In the genomic region with DNA sequence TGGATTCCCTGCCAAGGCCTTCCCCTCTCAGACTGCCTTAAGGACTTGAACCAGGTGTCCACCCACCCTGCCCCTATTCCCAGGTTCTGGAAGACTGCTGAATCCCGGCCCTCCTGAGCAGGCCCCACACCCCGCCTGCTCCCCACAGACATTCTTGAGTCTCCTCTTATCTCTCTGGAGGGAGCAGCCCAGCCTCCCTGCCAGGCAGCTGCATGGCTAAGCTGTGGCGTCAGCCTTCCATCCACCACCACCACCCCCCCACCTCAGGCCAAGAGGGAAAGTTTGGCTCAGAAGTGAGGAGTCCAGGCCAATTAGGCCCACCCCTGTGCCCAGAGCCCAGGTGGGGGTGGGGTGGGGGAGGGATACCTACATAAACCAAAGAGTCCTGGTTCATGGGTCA, we compare ENCODE assay signal across 17 mouse cellular contexts. TPM values are rescaled to one million over a fixed set of nuclear protein-coding genes. Genes with fewer than 3 reads are reported as not detected.
DNase-seq lines count a peak whose midpoint lies in the region; ATAC-seq and TF ChIP-seq lines count a peak whose summit lies in the region.
"Had no signal": no experiment of that assay in that cellular context is flagged by ENCODE, and none has a peak within 500 bp of the region (broad histone marks: within the 10 kb centered on the region; RNA-seq: fewer than 3 reads in every experiment).

No protein-coding gene starts in this region.

- H3K4me3 ChIP-seq in heart, embryonic 14.5 days (ENCODE audit: control insufficient read depth in 1 of 2, insufficient read depth in 1 of 2, low read depth in 1 of 2, low read length in 2 of 2): no peak overlapping the region
- no peak overlapping the region for H3K4me3 ChIP-seq in intestine, embryonic 14.5 days (ENCODE audit: low read depth, low read length)
- H3K4me3 ChIP-seq in liver, postnatal 0 days (ENCODE audit: low read depth, low read length): no peak overlapping the region
- peak overlapping the region; percentile 56 for H3K4me3 ChIP-seq in stomach, embryonic 15.5 days (replicated peaks)
- H3K4me3 ChIP-seq: embryonic facial prominence, embryonic 13.5 days; midbrain, embryonic 13.5 days; neural tube, embryonic 15.5 days had no signal

- TF ChIP-seq CTCF in liver, postnatal 0 days (IDR thresholded peaks at IDR 0.05; ENCODE audit: low read depth): no peak

- no peaks in the 10 kb centered on the region for H3K36me3 ChIP-seq in heart, embryonic 14.5 days (ENCODE audit: control insufficient read depth, insufficient read depth, low read length)
- H3K36me3 ChIP-seq in intestine, embryonic 14.5 days (ENCODE audit: control insufficient read depth, insufficient read depth, low read length): 0 out of 2 replicates have a peak, but pooled peaks cover 3% of the 10 kb centered on the region
- no peaks in the 10 kb centered on the region for H3K36me3 ChIP-seq in liver, postnatal 0 days (replicated peaks; ENCODE audit: insufficient read depth, low read length)
- H3K36me3 ChIP-seq in stomach, embryonic 15.5 days: no peaks in the 10 kb centered on the region
- H3K36me3 ChIP-seq: embryonic facial prominence, embryonic 13.5 days; midbrain, embryonic 13.5 days; neural tube, embryonic 15.5 days had no signal

- peak; percentile 33; the same call in 1 of the 2 replicates for ATAC-seq in heart, embryonic 14.5 days (ENCODE audit: insufficient number of reproducible peaks, insufficient read depth, low FRiP score, low read depth)
- ATAC-seq in intestine, embryonic 14.5 days (replicated peaks; ENCODE audit: low FRiP score, low TSS enrichment, low read depth): 0 out of 2 replicates have a peak, but pooled peaks have one; percentile 15
- ATAC-seq in liver, postnatal 0 days: no peak
- ATAC-seq in stomach, embryonic 15.5 days (ENCODE audit: insufficient read depth, low FRiP score, low read depth): peak; percentile 18; the same call in 1 of the 2 replicates
- ATAC-seq: midbrain, embryonic 13.5 days; Patski had no signal

- TF ChIP-seq EP300 in liver, postnatal 0 days (IDR thresholded peaks at IDR 0.05; ENCODE audit: low read depth): no peak

- peaks cover 0 to 5% of the 10 kb centered on the region in 2 experiments; a peak in 1 of 4 replicates for H3K4me1 ChIP-seq in heart, embryonic 14.5 days (ENCODE audit: control insufficient read depth in 2 of 2, insufficient read depth in 2 of 2, low read length in 2 of 2)
- H3K4me1 ChIP-seq in intestine, embryonic 14.5 days (replicated peaks; ENCODE audit: control insufficient read depth, insufficient read depth, low read length): peaks cover 24% of the 10 kb centered on the region
- peaks cover 25% of the 10 kb centered on the region for H3K4me1 ChIP-seq in liver, postnatal 0 days (ENCODE audit: insufficient read depth)
- H3K4me1 ChIP-seq in stomach, embryonic 15.5 days: peaks cover 33% of the 10 kb centered on the region

- DNase-seq in heart, postnatal 25 days (ENCODE audit: low spot score): no peak
- no peak for DNase-seq in intestine, embryonic 14.5 days (ENCODE audit: low spot score)
- no peak for DNase-seq in liver, postnatal 0 days
- DNase-seq in adrenal gland, postnatal 4 days (ENCODE audit: low spot score in 2 of 2): no peak
- no peak for DNase-seq in adrenal gland, postnatal 10 days
- no peak for DNase-seq in adrenal gland, postnatal 36 days
- DNase-seq: adrenal gland, postnatal 25 days; cerebellum, adult 18-20 months; kidney, adult 11 months; right cerebral cortex, postnatal 25 days; thymus, adult 18-20 months had no signal

- H3K27ac ChIP-seq in heart, embryonic 14.5 days (replicated peaks in 1 of 2; ENCODE audit: control insufficient read depth in 1 of 2, insufficient read depth in 1 of 2, low read depth in 2 of 2, low read length in 2 of 2): peak overlapping the region in 1 of 2 experiments; percentile 61; a peak in 1 of 4 replicates
- peak overlapping the region; percentile 60 for H3K27ac ChIP-seq in intestine, embryonic 14.5 days (ENCODE audit: low read depth)
- H3K27ac ChIP-seq in liver, postnatal 0 days (ENCODE audit: low read depth): no peak overlapping the region
- H3K27ac ChIP-seq in stomach, embryonic 15.5 days: peak overlapping the region; percentile 62
- H3K27ac ChIP-seq: embryonic facial prominence, embryonic 13.5 days; midbrain, embryonic 13.5 days; neural tube, embryonic 15.5 days had no signal

- peaks cover 14% of the 10 kb centered on the region; the same call in 1 of the 2 replicates for H3K27me3 ChIP-seq in heart, embryonic 14.5 days (ENCODE audit: control insufficient read depth, insufficient read depth, low read length)
- no peaks in the 10 kb centered on the region for H3K27me3 ChIP-seq in intestine, embryonic 14.5 days (replicated peaks; ENCODE audit: control insufficient read depth, insufficient read depth, low read length)
- H3K27me3 ChIP-seq in liver, postnatal 0 days (ENCODE audit: insufficient read depth, low read length): no peaks in the 10 kb centered on the region
- no peaks in the 10 kb centered on the region for H3K27me3 ChIP-seq in stomach, embryonic 15.5 days (replicated peaks)

- no peaks in the 10 kb centered on the region for H3K9me3 ChIP-seq in heart, embryonic 14.5 days (ENCODE audit: control insufficient read depth, low read length)
- no peaks in the 10 kb centered on the region for H3K9me3 ChIP-seq in intestine, embryonic 14.5 days (ENCODE audit: control insufficient read depth, low read length)
- no peaks in the 10 kb centered on the region for H3K9me3 ChIP-seq in liver, postnatal 0 days (ENCODE audit: low read length)
- H3K9me3 ChIP-seq in stomach, embryonic 15.5 days: no peaks in the 10 kb centered on the region
- H3K9me3 ChIP-seq: embryonic facial prominence, embryonic 13.5 days; midbrain, embryonic 13.5 days; neural tube, embryonic 15.5 days had no signal

- H3K9ac ChIP-seq in heart, embryonic 14.5 days (ENCODE audit: low read length): no peak overlapping the region
- no peak overlapping the region for H3K9ac ChIP-seq in intestine, embryonic 14.5 days (ENCODE audit: low read length)
- H3K9ac ChIP-seq in liver, postnatal 0 days (replicated peaks): no peak overlapping the region
- H3K9ac ChIP-seq in stomach, embryonic 15.5 days: no peak overlapping the region
- H3K9ac ChIP-seq: embryonic facial prominence, embryonic 13.5 days; midbrain, embryonic 13.5 days; neural tube, embryonic 15.5 days had no signal

- H3K4me2 ChIP-seq in heart, embryonic 14.5 days (ENCODE audit: low read length): peak overlapping the region; percentile 82; the same call in 1 of the 2 replicates
- peak overlapping the region; percentile 66 for H3K4me2 ChIP-seq in intestine, embryonic 14.5 days (ENCODE audit: low read length)
- 0 out of 2 replicates have a peak overlapping the region, but pooled peaks have one; percentile 7 for H3K4me2 ChIP-seq in liver, postnatal 0 days (ENCODE audit: low read depth, low read length)
- H3K4me2 ChIP-seq in stomach, embryonic 15.5 days: peak overlapping the region; percentile 90
- H3K4me2 ChIP-seq: embryonic facial prominence, embryonic 13.5 days; midbrain, embryonic 13.5 days; neural tube, embryonic 15.5 days had no signal

- intact Hi-C loops in heart, postnatal 25 days (cut with DNase I): no loop called here

- WGBS in heart, embryonic 14.5 days: 32% methylated on average over 3 of the region's 3 CpGs
- 27% methylated on average over 3 of the region's 3 CpGs for whole genome bisulfite sequencing in intestine, embryonic 14.5 days
- WGBS in liver, postnatal 0 days (ENCODE audit: insufficient replicate concordance): 43% methylated on average over 3 of the region's 3 CpGs
- WGBS in stomach, embryonic 15.5 days: 26% methylated on average over 3 of the region's 3 CpGs

RNA-seq across cellular contexts. Expression of gene Myrf, which starts 2.1 kb away (rescaled TPM):
- 7.8 and 10.8 TPM in 2 replicates for polyA plus RNA-seq in heart, embryonic 14.5 days (2014; fragmentation: Nextera tagmentation; extraction: Ambion mirVana)
- total RNA-seq in heart, postnatal 25 days (2021): 1 to 10 TPM; 4.5 to 6.8 TPM
- polyA plus RNA-seq in intestine, embryonic 14.5 days (2014; fragmentation: Nextera tagmentation; extraction: Ambion mirVana): 26.0 and 26.3 TPM in 2 replicates
- 2.1 and 2.5 TPM in 2 replicates for polyA plus RNA-seq in liver, postnatal 0 days (2015; fragmentation: Nextera tagmentation; extraction: Ambion mirVana)
- polyA plus RNA-seq in stomach, embryonic 15.5 days (2015; fragmentation: Nextera tagmentation; extraction: Ambion mirVana): 17.5 and 17.8 TPM in 2 replicates
- 1 to 10 TPM; 6.2 to 9.1 TPM for total RNA-seq in adrenal gland, postnatal 4 days (2021)
- total RNA-seq in adrenal gland, postnatal 10 days (2021): 1 to 10 TPM; 4.9 to 6.4 TPM
- 1 to 10 TPM; 1.4 to 1.7 TPM for total RNA-seq in adrenal gland, postnatal 36 days (2021)

RNA-seq across cellular contexts. Expression of gene Fen1, which starts 34.5 kb away (rescaled TPM):
- 36.7 and 37.6 TPM in 2 replicates for polyA plus RNA-seq in heart, embryonic 14.5 days (2014; fragmentation: Nextera tagmentation; extraction: Ambion mirVana)
- 1 to 10 TPM; 4.5 to 4.7 TPM for total RNA-seq in heart, postnatal 25 days (2021)
- 93.8 and 95.6 TPM in 2 replicates for polyA plus RNA-seq in intestine, embryonic 14.5 days (2014; fragmentation: Nextera tagmentation; extraction: Ambion mirVana)
- polyA plus RNA-seq in liver, postnatal 0 days (2015; fragmentation: Nextera tagmentation; extraction: Ambion mirVana): 59.4 and 67.0 TPM in 2 replicates
- polyA plus RNA-seq in stomach, embryonic 15.5 days (2015; fragmentation: Nextera tagmentation; extraction: Ambion mirVana): 86.3 and 92.0 TPM in 2 replicates
- 10 to 100 TPM; 32.9 to 35.8 TPM for total RNA-seq in adrenal gland, postnatal 4 days (2021)
- total RNA-seq in adrenal gland, postnatal 10 days (2021): 10 to 100 TPM; 20.7 to 21.9 TPM
- total RNA-seq in adrenal gland, postnatal 36 days (2021): 10 to 100 TPM; 12.0 to 18.4 TPM

RNA-seq across cellular contexts. Expression of gene Tmem258, which starts 34.7 kb away (rescaled TPM):
- 458 and 491 TPM in 2 replicates for polyA plus RNA-seq in heart, embryonic 14.5 days (2014; fragmentation: Nextera tagmentation; extraction: Ambion mirVana)
- total RNA-seq in heart, postnatal 25 days (2021): 100 to 1,000 TPM; 172 to 178 TPM
- 462 and 499 TPM in 2 replicates for polyA plus RNA-seq in intestine, embryonic 14.5 days (2014; fragmentation: Nextera tagmentation; extraction: Ambion mirVana)
- 183 and 195 TPM in 2 replicates for polyA plus RNA-seq in liver, postnatal 0 days (2015; fragmentation: Nextera tagmentation; extraction: Ambion mirVana)
- 473 and 509 TPM in 2 replicates for polyA plus RNA-seq in stomach, embryonic 15.5 days (2015; fragmentation: Nextera tagmentation; extraction: Ambion mirVana)
- 100 to 1,000 TPM; 161 to 182 TPM for total RNA-seq in adrenal gland, postnatal 4 days (2021)
- total RNA-seq in adrenal gland, postnatal 10 days (2021): 100 to 1,000 TPM; 166 to 181 TPM
- total RNA-seq in adrenal gland, postnatal 36 days (2021): 100 to 1,000 TPM; 161 to 204 TPM

RNA-seq across cellular contexts. Expression of gene Fads1, which starts 55.8 kb away (rescaled TPM):
- polyA plus RNA-seq in heart, embryonic 14.5 days (2014; fragmentation: Nextera tagmentation; extraction: Ambion mirVana): 39.8 and 44.2 TPM in 2 replicates
- 10 to 100 TPM; 20.2 to 23.7 TPM for total RNA-seq in heart, postnatal 25 days (2021)
- polyA plus RNA-seq in intestine, embryonic 14.5 days (2014; fragmentation: Nextera tagmentation; extraction: Ambion mirVana): 134 and 142 TPM in 2 replicates
- polyA plus RNA-seq in liver, postnatal 0 days (2015; fragmentation: Nextera tagmentation; extraction: Ambion mirVana): 88.0 and 97.1 TPM in 2 replicates
- 111 and 122 TPM in 2 replicates for polyA plus RNA-seq in stomach, embryonic 15.5 days (2015; fragmentation: Nextera tagmentation; extraction: Ambion mirVana)
- 100 to 1,000 TPM; 225 to 254 TPM for total RNA-seq in adrenal gland, postnatal 4 days (2021)
- 100 to 1,000 TPM; 177 to 270 TPM for total RNA-seq in adrenal gland, postnatal 10 days (2021)
- total RNA-seq in adrenal gland, postnatal 36 days (2021): 1,000 to 10,000 TPM in 1 of 2 experiments, 100 to 1,000 TPM in 1; 677 to 1,388 TPM

Comparison
In these comparisons a context has a peak if more than half of its experiments do, and no peak if none do; other contexts are left out.
1. H3K4me2 ChIP-seq: peak in every context shown above with its lines; median percentile 90 in stomach, embryonic 15.5 days; 82 in heart, embryonic 14.5 days; 66 in intestine, embryonic 14.5 days; 7 in liver, postnatal 0 days.